Mouse (Mus musculus) forebrain, embryonic 16.5 days (tissue): ENCODE data around the gene Abtb2. TPM values are rescaled to one million over a fixed set of nuclear protein-coding genes. Genes with fewer than 3 reads are reported as not detected.

Experiments
- ATAC-seq: fragments of 200-750 bp; cut with Nextera tagmentation; 2 replicates; pipeline ENCODE4 v1.8.0; 2017; ENCODE audit warnings: mild to moderate bottlenecking, moderate library complexity
- H3K27ac ChIP-seq: fragments of 300-500 bp; sonication (generic); 2 replicates; pipeline ENCODE4 v1.5.1; 2014; ENCODE audit warnings: low read length, control low read depth
- H3K27me3 ChIP-seq: fragments of 300-500 bp; sonication (generic); replicated peaks from 2 replicates; pipeline ENCODE4 v1.6.1; 2014; ENCODE audit warnings: low read length; ENCODE audit not compliant: control insufficient read depth, insufficient read depth
- H3K36me3 ChIP-seq: fragments of 300-500 bp; sonication (generic); 2 replicates; pipeline ENCODE4 v1.6.1; 2014; ENCODE audit not compliant: control insufficient read depth, insufficient read depth
- H3K4me1 ChIP-seq: fragments of 300-500 bp; sonication (generic); replicated peaks from 2 replicates; pipeline ENCODE4 v1.6.1; 2014; ENCODE audit warnings: low read length; ENCODE audit not compliant: control insufficient read depth, insufficient read depth
- H3K4me2 ChIP-seq: fragments of 300-500 bp; sonication (generic); 2 replicates; pipeline ENCODE4 v1.6.1; 2014; ENCODE audit warnings: mild to moderate bottlenecking, low read length, control low read depth
- H3K4me3 ChIP-seq: fragments of 300-500 bp; sonication (generic); replicated peaks from 2 replicates; pipeline ENCODE4 v1.5.1; 2014; ENCODE audit warnings: mild to moderate bottlenecking, low read length, control low read depth
- H3K9ac ChIP-seq: fragments of 300-500 bp; sonication (generic); replicated peaks from 2 replicates; pipeline ENCODE4 v1.6.1; 2014; ENCODE audit warnings: low read depth, low read length, control low read depth
- H3K9me3 ChIP-seq: fragments of 300-500 bp; sonication (generic); 2 replicates; pipeline ENCODE4 v1.6.1; 2016; ENCODE audit warnings: low read length; ENCODE audit not compliant: control insufficient read depth
- WGBS: fragments of 180-500 bp; shearing (Covaris S2); extraction: QIAGEN DNeasy Blood & Tissue Kit; methylation state at CpG from one replicate; pipeline ENCODE4 v1.1.7; 2014; 5-methylcytosine and 5-hydroxymethylcytosine counted together
- polyA plus RNA-seq: library from polyadenylated mRNA; unstranded; fragments of >200 nt; fragmentation: Nextera tagmentation; extraction: Ambion mirVana; gene quantifications from 2 replicates; pipeline ENCODE4 v1.2.1, GENCODE M21; 2015

The Abtb2 gene
- polyA plus RNA-seq, 1 experiment from 2014 or later = 7.4 TPM

DNA sequence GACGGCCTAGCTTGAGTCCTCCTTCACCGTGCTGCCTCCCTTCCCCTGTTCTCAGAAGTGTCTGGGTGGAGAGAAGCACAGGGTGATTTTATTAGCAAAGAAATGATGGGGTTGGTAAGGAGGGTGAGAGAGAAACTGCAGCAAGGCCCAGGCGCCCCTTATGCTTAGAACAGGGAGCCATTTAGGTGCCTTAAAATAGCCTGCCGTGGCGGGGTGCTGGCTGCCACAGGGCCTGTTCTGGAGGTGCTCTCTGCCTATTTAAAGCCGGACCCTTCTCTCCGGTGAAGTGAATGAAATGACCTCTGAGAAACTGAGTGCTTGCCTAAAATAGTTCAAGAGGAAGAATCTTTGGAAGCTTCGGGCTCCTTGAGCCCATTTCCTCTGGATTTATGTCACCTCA lies 14.6 kb downstream of the Abtb2 start:
- ATAC-seq = no peak
- Histone ChIP-seq H3K4me3 (no peak overlapping the region), H3K36me3 (no peaks in the 10 kb centered on the region), H3K4me2 (no peak overlapping the region), H3K9ac (no peak overlapping the region), H3K4me1 (no peaks in the 10 kb centered on the region), H3K27ac (no peak overlapping the region), H3K27me3 (no peaks in the 10 kb centered on the region), H3K9me3 (no peaks in the 10 kb centered on the region)
- WGBS = 85% methylated on average over 8 of the region's 8 CpGs

DNA sequence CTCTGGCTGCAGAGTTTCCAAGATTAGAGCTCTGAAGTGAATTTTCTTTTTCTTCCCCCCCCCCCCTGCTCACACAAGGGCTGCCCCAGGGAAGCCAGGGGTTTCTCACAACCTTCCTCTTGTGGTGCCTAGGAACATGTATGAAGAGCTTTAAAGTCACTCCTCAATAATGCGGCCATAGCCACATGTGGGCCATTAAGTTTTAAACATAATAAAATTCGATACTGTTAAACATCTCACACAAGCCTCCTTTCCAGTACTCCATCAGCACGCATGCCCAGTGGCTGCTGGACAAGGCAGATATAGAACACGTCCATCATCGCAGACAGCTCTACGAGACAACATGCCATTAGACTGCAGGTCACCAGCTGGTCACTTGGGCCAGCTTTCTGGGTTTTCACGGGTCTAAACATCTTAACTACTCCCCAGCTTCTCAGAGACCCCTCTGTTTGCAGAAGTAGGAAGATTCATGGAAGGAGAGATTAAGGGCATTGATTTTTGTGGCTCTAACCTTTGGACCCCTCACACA lies 15.3 kb downstream of the Abtb2 start:
- no peak for ATAC-seq
- Histone ChIP-seq H3K9me3 (no peaks in the 10 kb centered on the region), H3K27me3 (no peaks in the 10 kb centered on the region), H3K4me3 (no peak overlapping the region), H3K4me1 (no peaks in the 10 kb centered on the region), H3K36me3 (no peaks in the 10 kb centered on the region), H3K27ac (no peak overlapping the region), H3K9ac (no peak overlapping the region), H3K4me2 (no peak overlapping the region)
- WGBS = 82% methylated on average over 7 of the region's 7 CpGs

DNA sequence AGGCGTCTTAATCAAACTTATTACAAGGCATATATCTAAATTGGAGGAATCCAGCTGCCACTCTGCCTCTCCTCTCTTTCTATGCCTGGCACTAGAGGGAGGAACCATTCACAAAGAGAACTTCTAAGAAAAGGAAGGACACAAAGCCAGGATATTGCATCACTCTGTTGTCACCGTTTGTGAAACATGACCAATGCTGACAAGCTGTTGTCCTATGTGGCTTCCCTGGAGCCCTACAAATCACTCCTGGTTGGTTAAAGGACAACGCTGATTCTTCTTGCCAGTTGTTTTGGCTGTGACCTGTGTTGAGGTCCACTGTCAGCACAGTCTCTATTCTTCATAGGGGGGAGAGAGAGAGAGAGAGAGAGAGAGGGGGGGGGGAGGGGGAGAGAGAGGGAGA lies 17.2 kb downstream of the Abtb2 start:
- ATAC-seq = no peak
- Histone ChIP-seq H3K4me1 (no peaks in the 10 kb centered on the region), H3K4me3 (no peak overlapping the region), H3K4me2 (no peak overlapping the region), H3K27me3 (no peaks in the 10 kb centered on the region), H3K9me3 (no peaks in the 10 kb centered on the region), H3K9ac (no peak overlapping the region), H3K36me3 (no peaks in the 10 kb centered on the region), H3K27ac (no peak overlapping the region)
- 58% methylated on average over 3 of the region's 3 CpGs for WGBS

DNA sequence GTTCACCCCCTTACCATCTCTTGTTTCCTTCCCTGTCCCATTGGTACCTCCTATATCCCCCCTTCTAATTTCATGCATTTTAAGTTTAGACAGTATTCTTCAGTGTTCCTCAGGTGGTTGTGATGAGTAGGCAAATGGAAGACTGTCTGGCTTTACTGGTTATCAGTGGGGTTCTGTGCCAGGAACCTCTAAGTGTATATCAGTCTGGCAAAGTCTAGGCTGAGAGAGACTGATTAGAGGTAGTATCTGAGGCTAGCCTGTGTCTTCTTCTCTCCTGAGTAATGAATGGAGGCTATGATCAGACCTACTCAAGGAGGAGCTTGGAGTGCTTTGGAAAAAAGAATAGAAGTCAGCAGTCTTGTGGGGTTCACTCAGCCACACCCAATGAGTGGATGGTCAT lies 18.0 kb downstream of the Abtb2 start:
- no peak for ATAC-seq
- no peak overlapping the region for H3K4me3 ChIP-seq
- H3K27me3 ChIP-seq = no peaks in the 10 kb centered on the region
- no peak overlapping the region for H3K4me2 ChIP-seq
- no peak overlapping the region for H3K9ac ChIP-seq
- peaks cover 4% of the 10 kb centered on the region; the same call in 1 of the 2 replicates for H3K4me1 ChIP-seq
- no peak overlapping the region for H3K27ac ChIP-seq
- H3K36me3 ChIP-seq = no peaks in the 10 kb centered on the region
- no peaks in the 10 kb centered on the region for H3K9me3 ChIP-seq

DNA sequence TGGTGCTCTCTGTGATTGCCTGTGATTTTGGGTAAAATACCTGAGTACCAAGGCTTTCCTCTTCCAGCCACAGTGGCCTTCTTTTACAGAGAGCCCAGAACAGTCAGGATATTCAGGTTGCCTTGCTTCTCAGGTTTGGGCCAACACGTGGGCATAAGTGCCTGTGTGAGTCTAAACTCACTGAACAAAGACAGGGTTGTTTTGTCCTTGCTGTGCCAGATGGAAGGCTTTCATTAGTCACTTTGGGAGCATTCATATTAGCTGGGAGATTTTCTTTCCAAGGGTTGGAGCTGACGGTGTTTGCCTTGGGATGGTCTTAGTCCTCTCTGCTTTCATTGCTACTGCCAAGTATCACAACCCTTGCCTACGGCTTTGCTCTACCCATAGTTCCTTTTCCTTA lies 20.3 kb downstream of the Abtb2 start:
- ATAC-seq = no peak
- H3K27ac ChIP-seq = no peak overlapping the region
- H3K27me3 ChIP-seq = no peaks in the 10 kb centered on the region
- H3K9ac ChIP-seq = no peak overlapping the region
- H3K36me3 ChIP-seq = no peaks in the 10 kb centered on the region
- 46% methylated on average over 3 of the region's 3 CpGs for WGBS
- H3K4me3 ChIP-seq = no peak overlapping the region
- peaks cover 4% of the 10 kb centered on the region for H3K4me1 ChIP-seq
- no peaks in the 10 kb centered on the region for H3K9me3 ChIP-seq
- H3K4me2 ChIP-seq = no peak overlapping the region

DNA sequence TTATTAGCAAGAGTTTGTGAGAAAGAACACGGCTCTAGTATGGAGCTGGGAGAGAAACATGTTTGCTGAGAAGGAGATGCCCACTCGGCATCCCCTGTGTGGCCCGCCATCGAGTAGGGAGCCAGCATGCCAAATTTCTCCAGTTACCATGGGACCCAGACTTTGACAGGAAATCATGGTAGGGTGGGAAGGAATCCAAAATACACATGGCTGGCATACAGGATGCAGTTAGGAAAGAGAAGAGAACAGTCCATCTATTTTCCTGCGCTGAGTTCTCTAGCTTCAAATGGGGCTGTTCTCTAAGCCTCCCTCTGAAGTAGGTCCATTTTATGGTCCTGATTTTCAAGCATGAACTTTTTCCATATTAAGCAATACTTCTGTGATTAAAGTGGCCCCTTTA lies 22.7 kb downstream of the Abtb2 start:
- no peak for ATAC-seq
- H3K9ac ChIP-seq = no peak overlapping the region
- H3K4me3 ChIP-seq = no peak overlapping the region
- 52% methylated on average over 5 of the region's 5 CpGs for WGBS
- H3K27ac ChIP-seq = no peak overlapping the region
- no peaks in the 10 kb centered on the region for H3K9me3 ChIP-seq
- no peak overlapping the region for H3K4me2 ChIP-seq
- peaks cover 16% of the 10 kb centered on the region for H3K4me1 ChIP-seq
- no peaks in the 10 kb centered on the region for H3K36me3 ChIP-seq
- no peaks in the 10 kb centered on the region for H3K27me3 ChIP-seq

DNA sequence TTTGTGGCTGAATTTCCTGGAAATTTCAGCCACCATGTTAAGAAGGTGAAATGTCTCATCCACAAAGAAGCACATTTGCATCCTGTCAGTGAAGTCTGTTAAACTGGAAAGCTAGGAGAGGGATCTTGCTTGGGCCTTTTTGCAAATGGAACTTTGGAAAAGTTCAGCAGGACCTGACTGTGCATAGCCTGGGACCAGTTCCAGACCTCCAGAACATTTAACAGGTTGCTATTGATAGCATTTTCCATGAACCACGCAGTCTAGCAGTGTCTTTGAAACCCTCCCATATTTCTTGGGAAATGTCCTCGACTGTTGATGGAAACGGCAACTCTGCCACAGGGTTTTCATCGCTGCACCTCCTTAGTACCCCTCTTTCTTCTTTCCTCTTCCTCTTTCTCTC lies 23.3 kb downstream of the Abtb2 start:
- no peaks in the 10 kb centered on the region for H3K36me3 ChIP-seq
- H3K4me2 ChIP-seq = no peak overlapping the region
- WGBS = 86% methylated on average over 4 of the region's 4 CpGs
- H3K9ac ChIP-seq = no peak overlapping the region
- H3K4me3 ChIP-seq = no peak overlapping the region
- no peak for ATAC-seq
- peaks cover 16% of the 10 kb centered on the region for H3K4me1 ChIP-seq
- no peaks in the 10 kb centered on the region for H3K27me3 ChIP-seq
- no peak overlapping the region for H3K27ac ChIP-seq
- H3K9me3 ChIP-seq = no peaks in the 10 kb centered on the region

DNA sequence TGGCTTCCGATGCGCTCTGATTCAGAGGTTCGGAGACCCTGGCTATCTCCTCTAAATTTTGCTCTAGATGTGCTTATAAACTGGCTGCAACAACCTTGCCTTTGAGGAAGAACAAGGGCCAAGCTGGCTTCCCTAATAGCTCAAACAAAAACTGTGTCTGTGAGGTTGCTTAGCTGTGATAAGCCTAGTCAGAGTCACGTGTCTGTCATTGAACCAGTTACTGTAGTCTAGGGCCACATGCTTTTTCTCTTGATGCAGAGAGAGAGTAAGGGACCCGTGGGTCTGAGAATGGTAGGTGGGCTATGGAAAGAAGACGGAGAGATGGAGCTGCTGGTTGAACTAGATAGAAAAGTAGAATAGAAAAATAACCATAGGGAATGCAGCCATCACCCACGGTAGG lies 24.5 kb downstream of the Abtb2 start:
- 88% methylated on average over 7 of the region's 7 CpGs for WGBS
- no peak overlapping the region for H3K9ac ChIP-seq
- H3K9me3 ChIP-seq = no peaks in the 10 kb centered on the region
- H3K27me3 ChIP-seq = no peaks in the 10 kb centered on the region
- ATAC-seq = no peak
- H3K27ac ChIP-seq = no peak overlapping the region
- H3K4me2 ChIP-seq = no peak overlapping the region
- H3K4me3 ChIP-seq = no peak overlapping the region
- H3K4me1 ChIP-seq = peaks cover 18% of the 10 kb centered on the region
- H3K36me3 ChIP-seq = no peaks in the 10 kb centered on the region

DNA sequence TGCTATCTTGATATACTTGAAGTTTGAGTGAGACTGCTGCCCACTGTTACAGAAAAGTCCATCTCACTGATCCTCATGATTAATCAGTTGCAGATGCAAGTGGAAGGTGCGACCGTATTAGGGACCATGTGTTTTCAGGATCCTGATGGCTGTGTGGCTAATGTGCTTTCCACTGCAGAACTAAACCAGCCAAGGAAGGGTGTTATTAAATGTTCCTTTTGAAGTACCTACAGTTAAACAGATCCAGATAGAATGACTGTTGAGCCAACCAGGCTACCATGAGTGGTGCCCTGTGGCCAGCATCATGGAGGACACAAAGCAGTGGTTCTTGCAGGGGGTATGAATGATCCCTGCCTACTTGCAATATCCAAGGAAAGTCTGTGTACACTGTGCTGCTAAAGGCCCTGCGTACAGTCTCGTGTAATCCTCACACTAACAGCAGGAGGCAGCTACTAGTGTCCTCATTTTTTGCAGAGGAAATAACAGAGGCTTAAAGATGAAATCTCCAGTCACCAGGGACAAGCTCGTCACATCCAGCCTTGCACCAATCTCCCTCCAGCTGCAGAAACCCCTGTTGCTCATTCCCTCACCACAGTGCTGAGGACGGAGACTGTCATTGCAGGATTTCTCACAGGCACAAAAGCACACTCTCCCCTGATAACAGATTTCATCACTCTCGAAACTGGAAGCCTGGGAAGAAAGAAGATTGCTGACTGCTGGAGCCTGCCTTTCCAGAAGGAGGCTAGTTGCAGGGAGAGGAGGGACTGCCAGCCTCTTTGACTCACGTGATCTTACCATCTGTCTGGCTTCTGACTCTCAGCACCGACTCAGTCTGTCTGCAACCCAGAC lies 25.9 kb downstream of the Abtb2 start:
- Histone ChIP-seq H3K9me3 (no peaks in the 10 kb centered on the region), H3K9ac (peak overlapping the region; percentile 38), H3K4me1 (peaks cover 18% of the 10 kb centered on the region), H3K27ac (peak overlapping the region; percentile 85), H3K4me2 (peak overlapping the region; percentile 9; the same call in 1 of the 2 replicates), H3K4me3 (no peak overlapping the region), H3K36me3 (no peaks in the 10 kb centered on the region), H3K27me3 (no peaks in the 10 kb centered on the region)
- peak; percentile 73 for ATAC-seq
- WGBS = 47% methylated on average over 9 of the region's 9 CpGs
